25 mouse cellular contexts compared by ENCODE assay signal in the genomic region with DNA sequence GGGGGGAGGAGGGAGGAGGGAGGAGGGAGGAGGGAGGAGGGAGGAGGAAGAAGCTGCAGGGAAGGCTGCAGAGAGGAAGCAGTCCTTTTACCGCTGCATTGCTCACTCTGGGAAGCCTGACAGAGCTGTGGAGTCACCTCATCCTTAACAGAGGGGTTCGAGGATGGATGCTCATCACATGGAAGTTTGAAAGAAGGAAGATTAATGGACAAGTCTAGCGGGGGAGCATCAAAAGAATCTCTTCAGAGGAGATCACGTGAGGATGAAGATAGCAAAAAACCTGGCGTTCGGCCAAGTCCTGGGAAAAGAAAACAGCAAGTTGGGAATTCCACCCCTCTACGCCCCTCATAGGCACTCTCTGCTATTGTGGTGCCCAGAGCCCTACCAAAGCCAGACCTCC. TPM values are rescaled to one million over a fixed set of nuclear protein-coding genes. Genes with fewer than 3 reads are reported as not detected.
DNase-seq lines count a peak whose midpoint lies in the region; ATAC-seq lines count a peak whose summit lies in the region.
"Had no signal": no experiment of that assay in that cellular context is flagged by ENCODE, and none has a peak within 500 bp of the region (broad histone marks: within the 10 kb centered on the region; RNA-seq: fewer than 3 reads in every experiment).

No protein-coding gene starts in this region.

- ATAC-seq in intestine, embryonic 14.5 days (replicated peaks; ENCODE audit: low FRiP score, low TSS enrichment, low read depth): no peak
- no peak for ATAC-seq in intestine, embryonic 15.5 days
- ATAC-seq in liver, embryonic 12.5 days: no peak
- ATAC-seq: forebrain, postnatal 0 days; hindbrain, embryonic 16.5 days; intestine, embryonic 16.5 days; midbrain, embryonic 13.5 days had no signal

- no peaks in the 10 kb centered on the region for H3K36me3 ChIP-seq in intestine, embryonic 14.5 days (ENCODE audit: control insufficient read depth, insufficient read depth, low read length)
- H3K36me3 ChIP-seq in intestine, embryonic 15.5 days: no peaks in the 10 kb centered on the region
- no peaks in the 10 kb centered on the region for H3K36me3 ChIP-seq in liver, embryonic 12.5 days
- H3K36me3 ChIP-seq: embryonic facial prominence, embryonic 12.5 days; forebrain, embryonic 10.5 days; heart, embryonic 15.5 days; midbrain, embryonic 13.5 days; neural tube, embryonic 15.5 days had no signal

- peaks cover 7% of the 10 kb centered on the region; the same call in 1 of the 2 replicates for H3K4me1 ChIP-seq in intestine, embryonic 14.5 days (replicated peaks; ENCODE audit: control insufficient read depth, insufficient read depth, low read length)
- H3K4me1 ChIP-seq in intestine, embryonic 15.5 days (replicated peaks): no peaks in the 10 kb centered on the region; the same call in 1 of the 2 replicates
- no peaks in the 10 kb centered on the region for H3K4me1 ChIP-seq in liver, embryonic 12.5 days
- H3K4me1 ChIP-seq: forebrain, embryonic 10.5 days; megakaryocyte, embryonic 14.5 days; midbrain, embryonic 13.5 days; neural tube, embryonic 15.5 days had no signal

- H3K9ac ChIP-seq in intestine, embryonic 14.5 days (ENCODE audit: low read length): no peak overlapping the region
- no peak overlapping the region for H3K9ac ChIP-seq in intestine, embryonic 15.5 days
- H3K9ac ChIP-seq in liver, embryonic 12.5 days: no peak overlapping the region
- H3K9ac ChIP-seq: embryonic facial prominence, embryonic 12.5 days; forebrain, postnatal 0 days; heart, embryonic 15.5 days; midbrain, embryonic 13.5 days; neural tube, embryonic 15.5 days had no signal

- 27% methylated on average over 7 of the region's 7 CpGs for WGBS in intestine, embryonic 14.5 days
- WGBS in intestine, embryonic 15.5 days: 46% methylated on average over 7 of the region's 7 CpGs
- WGBS in liver, embryonic 12.5 days (ENCODE audit: insufficient replicate concordance): 54% methylated on average over 7 of the region's 7 CpGs

- peak; percentile 39 for DNase-seq in embryo, embryonic 10.5 days (ENCODE audit: low spot score)
- no peak for DNase-seq in embryo, embryonic 10 days (ENCODE audit: low spot score)
- DNase-seq in intestine, embryonic 14.5 days (ENCODE audit: low spot score): peak; percentile 61
- peak; percentile 34 for DNase-seq in liver
- DNase-seq in NIH3T3 (ENCODE audit: low read depth): peak; percentile 20
- no peak for DNase-seq in thymus, adult 18-20 months
- DNase-seq: adrenal gland, adult 2 months; cerebellum, adult 8-10 months; forebrain, postnatal 0 days; gastrocnemius, postnatal 10 days; lung, postnatal 36 days; right cerebral cortex, adult 18-20 months; spleen, adult 18-20 months; thymus, postnatal 4 days had no signal

- no peaks in the 10 kb centered on the region for H3K9me3 ChIP-seq in intestine, embryonic 14.5 days (ENCODE audit: control insufficient read depth, low read length)
- no peaks in the 10 kb centered on the region for H3K9me3 ChIP-seq in intestine, embryonic 15.5 days
- H3K9me3 ChIP-seq in liver, embryonic 12.5 days (replicated peaks): no peaks in the 10 kb centered on the region
- H3K9me3 ChIP-seq: embryonic facial prominence, embryonic 12.5 days; forebrain, embryonic 10.5 days; heart, embryonic 15.5 days; megakaryocyte, embryonic 14.5 days; midbrain, embryonic 13.5 days; neural tube, embryonic 15.5 days had no signal

- H3K4me3 ChIP-seq in intestine, embryonic 14.5 days (ENCODE audit: low read depth, low read length): no peak overlapping the region
- no peak overlapping the region for H3K4me3 ChIP-seq in intestine, embryonic 15.5 days (replicated peaks)
- no peak overlapping the region for H3K4me3 ChIP-seq in liver, embryonic 12.5 days
- H3K4me3 ChIP-seq: embryonic facial prominence, embryonic 12.5 days; forebrain, embryonic 10.5 days; heart, embryonic 15.5 days; megakaryocyte, embryonic 14.5 days; midbrain, embryonic 13.5 days; neural tube, embryonic 15.5 days had no signal

- H3K27ac ChIP-seq in intestine, embryonic 14.5 days (ENCODE audit: low read depth): no peak overlapping the region
- H3K27ac ChIP-seq in intestine, embryonic 15.5 days: no peak overlapping the region
- no peak overlapping the region for H3K27ac ChIP-seq in liver, embryonic 12.5 days
- H3K27ac ChIP-seq: embryonic facial prominence, embryonic 12.5 days; forebrain, embryonic 10.5 days; heart, embryonic 15.5 days; kidney, postnatal 0 days; midbrain, embryonic 13.5 days; neural tube, embryonic 15.5 days had no signal

- H3K27me3 ChIP-seq in intestine, embryonic 14.5 days (replicated peaks; ENCODE audit: control insufficient read depth, insufficient read depth, low read length): no peaks in the 10 kb centered on the region
- no peaks in the 10 kb centered on the region for H3K27me3 ChIP-seq in intestine, embryonic 15.5 days (replicated peaks)
- no peaks in the 10 kb centered on the region for H3K27me3 ChIP-seq in liver, embryonic 12.5 days (replicated peaks)
- H3K27me3 ChIP-seq: embryonic facial prominence, embryonic 12.5 days; heart, embryonic 15.5 days; midbrain, embryonic 13.5 days; neural tube, embryonic 15.5 days had no signal

- no peak overlapping the region for H3K4me2 ChIP-seq in intestine, embryonic 14.5 days (ENCODE audit: low read length)
- no peak overlapping the region for H3K4me2 ChIP-seq in intestine, embryonic 15.5 days (replicated peaks)
- H3K4me2 ChIP-seq in liver, embryonic 12.5 days: no peak overlapping the region
- H3K4me2 ChIP-seq: embryonic facial prominence, embryonic 12.5 days; heart, embryonic 15.5 days; midbrain, embryonic 13.5 days; neural tube, embryonic 15.5 days had no signal

RNA-seq across cellular contexts. Expression of a gene that starts 38.5 kb away (rescaled TPM):
- polyA plus RNA-seq in intestine, embryonic 14.5 days (2014; fragmentation: Nextera tagmentation; extraction: Ambion mirVana): 9.9 and 13.2 TPM in 2 replicates
- polyA plus RNA-seq in intestine, embryonic 15.5 days (2015; fragmentation: Nextera tagmentation; extraction: Ambion mirVana): 6.5 and 7.8 TPM in 2 replicates
- 2.2 and 2.4 TPM in 2 replicates for polyA plus RNA-seq in liver, embryonic 12.5 days (2016; fragmentation: Nextera tagmentation; extraction: Ambion mirVana)

Comparison
In these comparisons a context has a peak if more than half of its experiments do, and no peak if none do; other contexts are left out.
1. DNase-seq: peak in embryo, embryonic 10.5 days (single experiment), intestine, embryonic 14.5 days (single experiment), liver (single experiment) and NIH3T3 (single experiment); none in embryo, embryonic 10 days (single experiment) and thymus, adult 18-20 months (0 of 2).